Mouse (Mus musculus) liver, embryonic 14.5 days (tissue): ENCODE data around the gene Cabp1.

ENCODE experiments used
- CTCF ChIP-seq: IDR thresholded peaks from 2 replicates; pipeline ENCODE4 v1.5.1; 2016; ENCODE audit warnings: antibody characterized with exemption, low read depth, control low read depth
- EP300 ChIP-seq: IDR thresholded peaks from 2 replicates; pipeline ENCODE4 v1.6.1; 2016; ENCODE audit warnings: antibody characterized with exemption, low read depth

DNA sequence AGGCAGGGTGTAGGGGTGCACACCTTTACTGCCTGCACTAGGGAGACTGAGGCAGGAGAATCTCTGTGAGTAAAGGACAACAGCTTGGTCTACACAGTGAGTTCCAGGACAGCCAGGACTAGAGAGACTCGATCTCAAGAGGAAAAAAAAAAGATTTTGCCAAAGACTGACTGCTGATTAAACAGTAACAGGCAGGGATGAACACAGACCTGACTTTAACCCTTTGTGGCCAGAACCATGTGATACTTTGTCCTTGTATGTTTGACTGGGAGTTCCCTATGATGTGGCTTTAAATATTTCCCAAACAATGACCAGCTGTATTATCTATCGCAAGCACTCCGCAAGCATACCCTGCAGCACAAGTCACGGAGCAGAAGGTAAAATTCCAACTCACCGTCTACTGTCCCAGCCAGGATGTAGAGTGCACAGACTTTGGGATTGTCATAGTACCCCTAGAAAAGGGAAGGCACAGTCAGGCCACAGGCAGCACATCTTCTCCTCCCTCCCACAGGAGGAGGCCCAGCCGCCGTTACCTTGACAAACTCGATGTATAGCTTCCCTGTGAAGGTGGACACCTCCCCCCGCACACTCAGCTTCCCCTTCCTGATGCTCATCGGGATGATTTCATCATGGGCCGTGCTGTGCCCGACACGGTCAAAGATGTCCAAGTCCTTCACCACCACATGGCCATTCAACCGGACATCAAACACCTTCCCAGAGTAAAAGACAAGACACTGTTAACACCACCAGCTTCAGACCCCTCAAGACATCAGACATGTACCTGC is 44.3 kb downstream of the Cabp1 start:
- TF ChIP-seq CTCF (no peak), EP300 (no peak)
